Mouse (Mus musculus) urinary bladder, postnatal 25 days (tissue): Measurements from ENCODE around the gene Wasf1.

Source experiments
- DNase-seq: peaks from one replicate; pipeline ENCODE4 v3.0.0; 2022; ENCODE audit warnings: low spot score

The Wasf1 gene

GRCm38 (mm10) chr10:40983761-40984160 lies 100.5 kb downstream of the Wasf1 start:
- no peak for DNase-seq

GRCm38 (mm10) chr10:40984600-40984999 lies 101.3 kb downstream of the Wasf1 start:
- no peak for DNase-seq

GRCm38 (mm10) chr10:40985350-40985749 lies 102.1 kb downstream of the Wasf1 start:
- DNase-seq, result no peak
